8 mouse cellular contexts compared by ENCODE assay signal in the genomic region with DNA sequence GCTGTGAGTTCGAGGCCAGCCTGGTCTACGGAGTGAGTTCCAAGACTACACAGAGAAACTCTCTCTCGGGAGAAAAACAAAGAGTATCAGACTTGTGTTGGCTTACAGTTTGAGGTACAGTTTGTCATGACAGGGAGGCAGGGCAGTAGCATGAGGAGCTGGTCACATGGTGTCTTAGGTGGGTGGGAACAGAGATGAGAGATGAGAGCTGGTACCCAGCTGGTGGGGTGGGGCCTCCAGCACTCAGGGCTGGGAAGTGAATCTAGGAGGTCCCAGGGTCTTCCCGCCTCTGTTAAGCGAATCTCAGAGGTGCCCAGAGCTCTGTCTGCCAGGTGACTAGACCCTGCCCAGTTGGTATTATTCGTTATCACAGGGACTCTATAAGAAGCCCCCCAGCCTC. TPM values are rescaled to one million over a fixed set of nuclear protein-coding genes. Genes with fewer than 3 reads are reported as not detected.
"Had no signal": no experiment of that assay in that cellular context is flagged by ENCODE, and none has a peak within 500 bp of the region (broad histone marks: within the 10 kb centered on the region; RNA-seq: fewer than 3 reads in every experiment).

No protein-coding gene starts in this region.

- H3K4me2 ChIP-seq: limb, embryonic 12.5 days; liver, embryonic 13.5 days; lung, embryonic 15.5 days; midbrain, embryonic 12.5 days; neural tube, embryonic 13.5 days had no signal

- H3K9me3 ChIP-seq: limb, embryonic 12.5 days; liver, embryonic 13.5 days; lung, embryonic 15.5 days; midbrain, embryonic 12.5 days; neural tube, embryonic 13.5 days had no signal

- H3K4me3 ChIP-seq: limb, embryonic 12.5 days; liver, embryonic 13.5 days; lung, embryonic 15.5 days; midbrain, embryonic 12.5 days; neural tube, embryonic 13.5 days had no signal

- H3K36me3 ChIP-seq: limb, embryonic 12.5 days; liver, embryonic 13.5 days; lung, embryonic 15.5 days; midbrain, embryonic 12.5 days; neural tube, embryonic 13.5 days had no signal

- H3K9ac ChIP-seq: limb, embryonic 12.5 days; liver, embryonic 13.5 days; liver, postnatal 0 days; lung, embryonic 15.5 days; midbrain, embryonic 12.5 days; neural tube, embryonic 13.5 days had no signal

- H3K27me3 ChIP-seq: limb, embryonic 12.5 days; liver, embryonic 13.5 days; lung, embryonic 15.5 days had no signal

- H3K27ac ChIP-seq: limb, embryonic 12.5 days; liver, embryonic 13.5 days; lung, embryonic 15.5 days; midbrain, embryonic 12.5 days; neural tube, embryonic 13.5 days had no signal

RNA-seq across cellular contexts. Expression of a gene that starts 24.6 kb away (rescaled TPM):
- total RNA-seq: megakaryocyte-erythroid progenitor cell, adult 5-6 weeks had no signal

RNA-seq across cellular contexts. Expression of a gene that starts 43.2 kb away (rescaled TPM):
- total RNA-seq: megakaryocyte-erythroid progenitor cell, adult 5-6 weeks had no signal
- polyA plus RNA-seq: limb, embryonic 12.5 days; liver, embryonic 13.5 days; liver, postnatal 0 days; lung, embryonic 15.5 days; stomach, embryonic 14.5 days had no signal
